Mouse (Mus musculus) embryonic fibroblast, embryonic 13.5 days (primary cell): ENCODE measurements at regions not wholly inside any gene's neighbourhood (a gene's known extent, or its start where the extent isn't known, plus 50 kb on each side); places are given as distances from the start of the nearest gene placed in this dataset.

Source experiments
- H3K27ac ChIP-seq: 2 replicates; pipeline ENCODE4 v1.5.1; 2012; ENCODE audit warnings: low read length, control low read depth, inconsistent platforms; ENCODE audit not compliant: insufficient read depth
- H3K4me1 ChIP-seq: 2 replicates; pipeline ENCODE4 v1.6.1; 2011; ENCODE audit warnings: low read length; ENCODE audit not compliant: control insufficient read depth, insufficient read depth
- H3K4me3 ChIP-seq: 2 replicates; pipeline ENCODE4 v1.5.1; 2011; ENCODE audit warnings: mild to moderate bottlenecking, control low read depth, low read length; ENCODE audit not compliant: insufficient read depth
- CTCF ChIP-seq: IDR thresholded peaks from 2 replicates; pipeline ENCODE4 v1.5.1; 2011; ENCODE audit warnings: mild to moderate bottlenecking, control low read depth, low read length, moderate library complexity, borderline replicate concordance; ENCODE audit not compliant: insufficient read depth
- POLR2A ChIP-seq: IDR thresholded peaks from 2 replicates; pipeline ENCODE4 v1.6.1; 2011; ENCODE audit warnings: low read depth, mild to moderate bottlenecking, control low read depth, low read length, moderate library complexity

DNA sequence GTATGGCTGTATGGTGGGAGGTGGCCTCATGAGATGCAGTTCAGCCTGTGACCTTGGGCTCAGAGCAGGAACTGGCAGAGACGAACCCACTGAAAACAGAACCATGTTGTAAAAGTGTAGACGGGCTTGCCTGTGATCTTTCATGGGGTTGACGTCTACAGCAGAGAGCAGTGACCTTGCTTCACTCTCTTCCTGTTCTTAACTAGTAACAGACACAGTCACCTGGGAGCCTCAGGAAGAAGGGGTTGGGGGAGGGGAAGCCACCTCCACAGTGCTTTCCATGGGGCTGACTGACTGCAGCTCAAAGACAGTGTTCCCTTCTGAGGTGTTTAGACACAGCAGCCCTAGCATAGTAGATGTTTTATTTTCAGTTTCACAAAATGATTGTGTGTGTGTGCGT lies 68.2 kb upstream of the Sox11 start:
- H3K4me3 ChIP-seq: no peak overlapping the region
- no peak for TF ChIP-seq CTCF
- no peak for TF ChIP-seq POLR2A
- no peak overlapping the region for H3K27ac ChIP-seq
- no peaks in the 10 kb centered on the region for H3K4me1 ChIP-seq

DNA sequence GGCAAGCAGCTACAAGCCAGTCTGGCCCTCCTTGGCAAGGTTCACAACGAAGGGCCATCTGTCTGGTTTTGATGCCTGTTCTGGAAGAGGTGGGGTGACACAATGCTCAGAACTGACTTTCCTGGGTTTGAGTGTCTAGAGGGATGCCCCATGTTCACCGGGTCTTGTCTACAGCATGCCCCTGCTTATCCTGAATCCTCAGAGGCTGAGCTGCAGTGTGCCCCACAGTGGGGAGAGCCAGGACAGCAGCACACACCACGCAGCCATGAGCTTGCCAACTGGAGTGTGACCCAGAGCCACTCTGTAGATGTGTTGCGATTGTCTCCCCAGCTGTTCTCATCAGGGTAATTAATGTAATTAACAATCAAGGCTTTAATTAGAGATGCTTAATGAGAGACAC lies 66.1 kb upstream of the Sox11 start:
- no peak overlapping the region for H3K4me3 ChIP-seq
- H3K4me1 ChIP-seq: no peaks in the 10 kb centered on the region
- no peak overlapping the region for H3K27ac ChIP-seq
- TF ChIP-seq CTCF (no peak), POLR2A (no peak)

DNA sequence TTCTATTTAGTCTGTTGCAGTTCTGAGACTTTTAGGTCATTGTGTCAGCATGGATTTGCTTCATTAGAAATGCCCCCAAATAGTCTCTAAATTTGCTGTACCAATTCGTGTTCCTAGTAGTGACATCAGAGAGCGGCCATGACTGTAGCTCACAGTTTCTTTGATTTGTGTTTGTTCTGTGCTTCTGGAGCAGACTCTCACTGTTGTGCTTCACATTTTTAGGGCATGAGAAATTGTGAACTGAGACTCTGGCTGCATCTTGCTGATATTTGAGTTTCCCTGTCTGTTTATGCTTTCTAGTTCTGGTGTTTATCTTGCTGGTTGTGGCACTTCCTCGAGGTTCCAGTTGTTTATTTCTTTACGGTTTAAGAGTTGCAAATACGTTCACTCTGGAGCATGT lies 57.0 kb upstream of the Sox11 start:
- Histone ChIP-seq H3K4me3 (no peak overlapping the region), H3K27ac (no peak overlapping the region), H3K4me1 (no peaks in the 10 kb centered on the region)
- TF ChIP-seq CTCF (no peak), POLR2A (no peak)
